Mouse (Mus musculus): ENCODE data around the gene Hist1h4b. TPM values are rescaled to one million over a fixed set of nuclear protein-coding genes. Genes with fewer than 3 reads are reported as not detected.
"Not testable (repeated sequence)": the region's sequence is repeated elsewhere in the genome, so short reads cannot be mapped to it uniquely, and the experiment has no call there.

Gene Hist1h4b
- polyA plus RNA-seq, 1 experiment from 2014 or later: 7.1 TPM

DNA sequence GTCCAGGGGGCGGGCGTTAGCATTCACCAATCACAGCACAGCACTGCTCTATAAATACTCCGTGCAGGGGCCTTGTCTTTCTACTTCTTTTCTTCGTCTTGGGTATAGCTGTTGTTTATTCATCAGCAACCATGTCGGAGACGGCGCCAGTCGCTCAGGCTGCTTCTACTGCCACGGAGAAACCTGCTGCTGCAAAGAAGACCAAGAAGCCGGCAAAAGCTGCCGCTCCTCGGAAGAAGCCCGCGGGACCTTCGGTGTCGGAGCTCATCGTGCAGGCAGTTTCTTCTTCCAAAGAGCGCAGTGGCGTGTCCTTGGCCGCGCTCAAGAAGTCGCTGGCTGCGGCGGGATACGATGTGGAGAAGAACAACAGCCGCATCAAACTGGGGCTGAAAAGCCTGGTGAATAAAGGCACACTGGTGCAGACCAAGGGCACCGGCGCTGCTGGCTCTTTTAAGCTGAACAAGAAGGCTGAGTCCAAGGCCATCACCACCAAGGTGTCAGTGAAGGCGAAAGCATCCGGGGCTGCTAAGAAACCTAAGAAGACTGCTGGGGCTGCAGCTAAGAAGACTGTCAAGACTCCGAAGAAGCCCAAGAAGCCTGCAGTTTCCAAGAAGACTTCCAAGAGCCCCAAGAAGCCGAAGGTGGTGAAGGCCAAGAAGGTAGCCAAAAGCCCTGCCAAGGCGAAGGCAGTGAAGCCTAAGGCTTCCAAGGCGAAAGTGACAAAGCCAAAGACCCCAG is 6.9 kb downstream of the Hist1h4b start, which contains the start of gene Hist1h1a:
Gene Hist1h1a, plus strand, starts transcription at position 81 of the 738 bp plus-strand sequence.
- H3K27ac ChIP-seq (replicated peaks): peak within 1 kb of the TSS; percentile 92
- 3% methylated on average over 34 of the region's 34 CpGs for WGBS

DNA sequence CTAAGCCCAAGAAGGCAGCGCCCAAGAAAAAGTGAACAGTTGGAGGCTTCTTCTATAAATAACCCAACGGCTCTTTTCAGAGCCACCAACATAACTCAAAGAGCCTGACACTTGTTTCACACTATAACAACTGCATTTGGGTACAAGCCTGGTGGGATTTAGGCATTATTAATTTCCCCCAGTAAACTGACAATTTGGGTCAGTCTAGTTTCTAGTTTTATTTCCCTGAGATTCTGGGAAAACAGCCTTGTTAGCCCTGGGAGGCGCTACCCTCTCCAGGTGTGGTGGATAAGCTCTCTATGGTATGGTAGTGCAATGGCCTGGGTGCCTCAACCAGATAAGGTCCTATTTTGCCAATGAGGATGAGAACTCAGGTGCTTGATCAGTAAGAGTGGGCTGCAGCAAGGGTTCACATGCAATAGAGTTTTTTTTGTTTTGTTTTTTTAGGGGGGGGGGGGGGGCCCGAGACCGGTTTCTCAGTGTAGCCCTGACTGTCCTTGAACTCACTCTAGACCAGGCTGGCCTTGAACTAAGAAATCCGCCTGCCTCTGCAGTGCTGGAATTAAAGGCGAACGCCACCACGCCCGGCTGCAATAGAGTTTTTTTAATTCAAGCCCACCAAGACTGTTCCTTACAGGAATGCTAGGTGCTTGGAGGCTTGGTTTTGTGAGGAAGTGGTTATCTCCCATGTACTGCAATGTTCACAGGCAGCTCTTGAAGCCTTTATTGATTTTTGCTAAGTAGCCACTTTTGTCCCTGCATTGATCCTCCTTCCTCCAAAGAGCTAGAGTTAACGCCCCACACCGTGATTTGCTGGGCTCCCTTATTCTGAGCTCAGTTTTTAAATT is 7.7 kb downstream of the Hist1h4b start:
- H3K27me3 ChIP-seq (replicated peaks; ENCODE audit: low read depth, poor library complexity, severe bottlenecking): no peaks in the 10 kb centered on the region
- H3K27ac ChIP-seq (replicated peaks): peak overlapping the region; percentile 92
- peak overlapping the region; percentile 70 for H3K4me3 ChIP-seq
- H3K36me3 ChIP-seq (replicated peaks): no peaks in the 10 kb centered on the region
- 35% methylated on average over 12 of the region's 12 CpGs for WGBS
- no peaks in the 10 kb centered on the region for H3K9me3 ChIP-seq
- DNase-seq (ENCODE audit: low spot score): peak; percentile 43
- peaks cover 33% of the 10 kb centered on the region for H3K4me1 ChIP-seq

More for the DNA sequence above, 6.9 kb downstream of the Hist1h4b start, which contains the start of gene Hist1h1a:
- Histone ChIP-seq H3K27me3 (replicated peaks; ENCODE audit: low read depth, poor library complexity, severe bottlenecking) (no peaks in the 10 kb centered on the region), H3K9me3 (no peaks in the 10 kb centered on the region), H3K4me1 (peaks cover 36% of the 10 kb centered on the region), H3K36me3 (replicated peaks) (no peaks in the 10 kb centered on the region), H3K4me3 (peak within 1 kb of the TSS; percentile 70)
- DNase-seq (ENCODE audit: low spot score): peak; percentile 94

DNA sequence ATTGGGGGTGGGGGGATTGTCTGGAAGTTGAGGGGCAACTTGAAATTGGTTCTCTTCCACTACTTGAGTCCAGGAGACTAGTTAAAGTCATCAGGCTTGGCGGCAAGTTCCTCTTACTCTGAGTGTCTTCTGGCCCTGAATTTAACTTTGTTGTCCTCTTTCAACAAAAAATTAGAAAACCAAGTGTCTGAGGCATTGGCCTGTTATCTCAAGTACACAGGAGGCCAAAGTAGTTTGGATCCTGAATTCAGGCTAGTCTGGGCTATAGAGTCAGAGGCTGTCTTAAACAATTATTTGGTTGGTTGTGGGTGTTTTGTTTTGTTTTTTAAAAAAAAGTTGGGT is 8.3 kb downstream of the Hist1h4b start:
- peak overlapping the region; percentile 70 for H3K4me3 ChIP-seq
- DNase-seq (ENCODE audit: low spot score): no peak
- H3K27me3 ChIP-seq (replicated peaks; ENCODE audit: low read depth, poor library complexity, severe bottlenecking): no peaks in the 10 kb centered on the region
- H3K4me1 ChIP-seq: peaks cover 28% of the 10 kb centered on the region
- no peaks in the 10 kb centered on the region for H3K36me3 ChIP-seq (replicated peaks)
- 67% methylated on average over 1 of the region's 1 CpGs for WGBS
- H3K27ac ChIP-seq (replicated peaks): peak overlapping the region; percentile 92; the same call in 1 of the 2 replicates
- H3K9me3 ChIP-seq: no peaks in the 10 kb centered on the region

DNA sequence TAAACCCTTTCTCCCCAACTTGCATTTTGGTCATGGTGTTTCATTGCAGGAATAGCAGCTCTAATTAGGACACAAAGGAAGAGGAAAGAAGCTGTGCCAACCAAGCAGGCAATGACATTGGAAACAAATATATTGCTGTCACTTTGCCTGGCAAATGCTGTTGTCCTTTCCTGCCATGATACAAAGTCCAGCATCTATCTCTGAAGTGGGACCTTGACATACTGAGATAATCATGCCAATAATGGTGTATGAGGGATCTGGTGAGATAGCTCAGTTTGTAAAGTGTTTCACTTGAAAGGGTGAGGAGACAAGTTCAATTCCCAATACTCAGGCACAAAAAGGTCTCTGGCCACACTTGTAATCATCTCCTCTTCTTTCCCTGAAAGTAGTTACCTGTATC is 10.0 kb downstream of the Hist1h4b start:
- Histone ChIP-seq H3K27me3 (replicated peaks; ENCODE audit: low read depth, poor library complexity, severe bottlenecking) (no peaks in the 10 kb centered on the region), H3K4me1 (peaks cover 28% of the 10 kb centered on the region), H3K27ac (replicated peaks) (no peak overlapping the region), H3K36me3 (replicated peaks) (no peaks in the 10 kb centered on the region), H3K9me3 (no peaks in the 10 kb centered on the region), H3K4me3 (no peak overlapping the region)
- DNase-seq (ENCODE audit: low spot score): no peak

DNA sequence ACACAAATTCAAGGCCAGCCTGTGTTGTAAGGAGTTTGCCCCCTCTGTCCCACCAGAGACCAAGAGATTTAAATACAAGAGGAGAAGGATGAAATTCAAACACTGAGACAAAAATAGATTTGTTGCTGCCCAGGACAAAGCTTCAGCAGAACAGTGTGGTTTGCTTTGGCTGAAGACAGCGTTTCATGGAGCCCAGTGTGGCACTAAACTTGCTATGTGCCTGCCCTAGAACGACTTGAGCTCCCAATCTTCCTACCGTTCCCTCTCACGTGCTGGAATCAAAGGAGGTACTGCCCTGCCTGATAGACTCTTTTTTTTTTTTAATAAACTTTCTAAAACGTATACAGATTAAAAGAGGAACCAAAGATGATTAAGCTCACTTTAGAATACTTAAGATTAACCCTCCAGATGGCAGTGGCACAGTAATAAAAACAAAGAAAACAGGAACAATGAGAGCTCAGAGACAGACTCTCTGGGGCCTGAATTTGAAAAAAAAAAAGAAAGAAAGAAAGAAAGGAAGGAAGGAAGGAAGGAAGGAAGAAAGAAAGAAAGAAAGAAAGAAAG is 12.1 kb downstream of the Hist1h4b start:
- DNase-seq (ENCODE audit: low spot score): no peak
- Histone ChIP-seq H3K4me3 (no peak overlapping the region), H3K36me3 (replicated peaks) (no peaks in the 10 kb centered on the region), H3K27me3 (replicated peaks; ENCODE audit: low read depth, poor library complexity, severe bottlenecking) (no peaks in the 10 kb centered on the region), H3K27ac (replicated peaks) (no peak overlapping the region), H3K4me1 (peaks cover 23% of the 10 kb centered on the region), H3K9me3 (no peaks in the 10 kb centered on the region)
- WGBS: 51% methylated on average over 5 of the region's 5 CpGs

DNA sequence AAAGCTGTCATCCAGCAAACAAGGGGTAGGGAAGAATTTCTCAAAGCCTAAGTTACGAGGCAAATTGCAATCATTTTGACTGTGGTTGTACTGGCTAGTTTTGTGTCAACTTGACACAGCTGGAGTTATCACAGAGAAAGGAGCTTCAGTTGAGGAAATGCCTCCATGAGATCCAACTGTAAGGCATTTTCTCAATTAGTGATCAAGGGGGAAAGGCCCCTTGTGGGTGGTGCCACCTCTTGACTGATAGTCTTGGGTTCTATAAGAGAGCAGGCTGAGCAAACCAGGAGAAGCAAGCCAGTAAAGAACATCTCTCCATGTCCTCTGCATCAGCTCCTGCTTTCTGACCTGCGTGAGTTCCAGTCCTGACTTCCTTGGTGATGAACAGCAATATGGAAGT is 12.8 kb downstream of the Hist1h4b start, which contains the start of gene Trim38:
Gene Trim38, plus strand, starts transcription at position 301 of the 400 bp plus-strand sequence.
- not testable (repeated sequence) for H3K36me3 ChIP-seq (replicated peaks); H3K9me3 ChIP-seq; H3K4me3 ChIP-seq; DNase-seq (ENCODE audit: low spot score); H3K27ac ChIP-seq (replicated peaks); H3K27me3 ChIP-seq (replicated peaks; ENCODE audit: low read depth, poor library complexity, severe bottlenecking)
- whole genome bisulfite sequencing: 84% methylated on average over 2 of the region's 2 CpGs
- peaks cover 16% of the 10 kb centered on the region for H3K4me1 ChIP-seq

DNA sequence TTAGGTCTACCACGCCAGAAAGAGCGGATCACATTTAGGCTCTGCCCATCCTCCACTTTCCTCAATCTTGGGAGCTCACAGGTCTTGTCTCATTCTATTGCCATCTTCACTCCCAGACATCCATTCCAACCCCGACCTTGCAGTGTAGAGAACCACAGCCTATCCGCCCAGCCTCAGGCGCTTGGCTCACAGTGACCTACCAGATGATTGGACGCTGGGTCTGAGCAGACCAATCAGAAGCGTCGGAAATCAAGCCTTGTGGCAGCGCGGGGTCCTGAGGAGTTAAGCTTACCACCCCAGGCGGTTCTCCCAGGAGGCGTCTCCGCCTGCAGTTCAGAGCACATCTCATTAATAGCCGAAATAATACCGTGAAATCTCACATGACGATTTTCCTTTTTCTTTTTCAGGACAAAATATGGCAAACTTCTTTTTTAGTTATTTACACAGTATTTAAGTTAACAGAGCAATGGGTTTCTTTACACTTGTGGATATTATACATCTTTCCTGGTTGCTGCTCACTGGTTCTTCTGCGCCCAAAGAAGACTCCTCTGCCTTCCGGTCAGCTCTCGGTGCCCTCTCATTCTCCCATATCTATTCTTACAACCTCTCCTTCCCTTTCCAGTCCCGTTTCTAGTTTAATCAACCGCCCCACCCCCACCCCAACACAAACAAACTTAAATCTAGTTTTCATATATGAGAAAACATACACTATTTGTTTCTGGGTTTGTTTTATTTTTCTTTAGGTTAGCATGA is 15.9 kb downstream of the Hist1h4b start:
- Histone ChIP-seq H3K36me3 (replicated peaks) (no peaks in the 10 kb centered on the region), H3K27me3 (replicated peaks; ENCODE audit: low read depth, poor library complexity, severe bottlenecking) (no peaks in the 10 kb centered on the region), H3K9me3 (no peaks in the 10 kb centered on the region), H3K27ac (replicated peaks) (no peak overlapping the region; the same call in 1 of the 2 replicates), H3K4me3 (peak overlapping the region; percentile 42), H3K4me1 (peaks cover 14% of the 10 kb centered on the region)
- 25% methylated on average over 21 of the region's 21 CpGs for WGBS
- peak; percentile 78 for DNase-seq (ENCODE audit: low spot score)

DNA sequence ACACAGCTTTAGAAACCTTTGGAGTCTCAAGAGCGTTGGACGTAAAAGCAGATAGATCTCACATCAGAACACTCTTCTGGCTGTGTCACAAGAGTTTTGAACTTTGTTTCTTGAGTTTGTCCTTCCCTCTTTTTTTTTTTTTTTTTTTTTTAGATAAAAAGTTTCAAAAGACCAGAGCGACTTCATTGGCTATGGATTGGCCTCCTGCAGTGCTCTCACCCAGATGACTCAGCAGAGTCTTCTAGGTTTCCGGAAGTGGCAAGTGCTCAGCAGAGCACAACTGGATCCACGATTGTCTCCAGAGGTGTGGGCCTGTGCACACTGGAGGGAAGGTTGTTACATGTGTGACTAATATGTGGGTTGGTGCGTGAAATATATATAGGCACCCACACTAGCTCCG is 21.5 kb downstream of the Hist1h4b start:
- no peaks in the 10 kb centered on the region for H3K9me3 ChIP-seq
- H3K4me1 ChIP-seq: no peaks in the 10 kb centered on the region
- no peak for DNase-seq (ENCODE audit: low spot score)
- no peaks in the 10 kb centered on the region for H3K27me3 ChIP-seq (replicated peaks; ENCODE audit: low read depth, poor library complexity, severe bottlenecking)
- H3K4me3 ChIP-seq: no peak overlapping the region
- no peaks in the 10 kb centered on the region for H3K36me3 ChIP-seq (replicated peaks)
- WGBS: 92% methylated on average over 7 of the region's 7 CpGs
- H3K27ac ChIP-seq (replicated peaks): no peak overlapping the region

DNA sequence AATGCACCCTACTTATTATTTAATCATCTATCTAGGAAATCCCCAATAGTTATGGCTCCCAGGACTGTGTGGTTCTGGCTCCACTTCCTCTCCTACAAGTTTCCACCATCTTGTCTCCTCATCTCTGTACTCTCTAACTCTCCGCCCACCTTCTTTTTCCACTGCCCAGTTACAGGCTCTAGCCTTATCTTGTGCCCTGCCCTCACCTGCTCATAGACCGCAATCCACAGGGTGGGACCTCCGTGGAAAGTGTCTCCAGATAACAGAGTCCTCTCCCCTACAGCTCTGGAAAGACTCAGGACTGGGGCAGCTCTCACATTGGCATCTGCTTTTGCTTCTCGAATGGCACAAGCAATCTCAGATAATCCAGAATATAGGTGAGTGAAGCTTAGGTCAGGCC is 22.2 kb downstream of the Hist1h4b start:
- H3K27me3 ChIP-seq (replicated peaks; ENCODE audit: low read depth, poor library complexity, severe bottlenecking): no peaks in the 10 kb centered on the region
- DNase-seq (ENCODE audit: low spot score): no peak
- H3K4me1 ChIP-seq: no peaks in the 10 kb centered on the region
- no peak overlapping the region for H3K27ac ChIP-seq (replicated peaks)
- no peak overlapping the region for H3K4me3 ChIP-seq
- no peaks in the 10 kb centered on the region for H3K36me3 ChIP-seq (replicated peaks)
- WGBS: 90% methylated on average over 4 of the region's 4 CpGs
- no peaks in the 10 kb centered on the region for H3K9me3 ChIP-seq

DNA sequence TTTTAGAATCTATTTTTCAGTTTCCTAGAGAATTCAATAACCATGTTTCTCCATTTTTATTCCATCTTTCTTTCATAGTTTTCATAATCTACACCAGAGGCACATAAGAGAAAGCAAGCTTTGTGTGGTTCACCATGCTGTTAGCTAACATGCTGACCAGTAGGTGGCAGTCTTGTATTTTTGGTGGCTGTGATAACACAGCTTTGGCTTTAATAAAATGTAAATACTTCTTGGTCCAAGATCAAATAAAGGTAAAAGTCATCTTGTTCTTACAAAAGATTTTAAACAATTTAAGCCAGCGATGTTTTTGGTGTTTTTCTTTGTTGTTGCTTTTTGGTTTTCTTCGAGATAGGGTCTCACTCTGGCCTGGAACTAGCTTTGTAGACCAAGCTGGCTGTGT is 35.7 kb downstream of the Hist1h4b start:
- H3K27ac ChIP-seq (replicated peaks): no peak overlapping the region
- no peaks in the 10 kb centered on the region for H3K27me3 ChIP-seq (replicated peaks; ENCODE audit: low read depth, poor library complexity, severe bottlenecking)
- no peak overlapping the region for H3K4me3 ChIP-seq
- H3K4me1 ChIP-seq: 0 out of 2 replicates have a peak, but pooled peaks cover under 1% of the 10 kb centered on the region
- WGBS: 51% methylated on average over 2 of the region's 2 CpGs
- no peaks in the 10 kb centered on the region for H3K9me3 ChIP-seq
- peak; percentile 23 for DNase-seq (ENCODE audit: low spot score)
- H3K36me3 ChIP-seq (replicated peaks): no peaks in the 10 kb centered on the region

DNA sequence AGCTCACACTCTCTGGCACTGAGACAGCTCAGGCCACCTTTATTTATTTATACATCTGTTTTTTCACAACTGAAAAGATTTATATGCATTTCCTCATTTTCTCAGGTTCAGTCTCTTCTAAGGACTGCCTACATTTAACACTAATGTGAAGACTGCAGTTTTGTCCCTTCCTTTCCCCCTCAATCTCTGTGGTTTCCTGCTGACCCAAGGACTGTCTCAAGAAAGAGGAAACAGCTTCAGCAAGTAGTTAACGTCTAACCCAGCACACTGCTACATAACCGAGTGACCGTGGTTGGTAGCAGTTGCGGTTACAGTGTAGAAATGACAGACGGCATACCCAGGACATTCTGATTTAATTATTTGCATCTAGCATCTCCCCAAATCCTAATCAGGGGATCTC is 42.6 kb downstream of the Hist1h4b start:
- peaks cover 21% of the 10 kb centered on the region for H3K4me1 ChIP-seq
- H3K27ac ChIP-seq (replicated peaks): no peak overlapping the region
- no peak overlapping the region for H3K4me3 ChIP-seq
- H3K27me3 ChIP-seq (replicated peaks; ENCODE audit: low read depth, poor library complexity, severe bottlenecking): no peaks in the 10 kb centered on the region
- DNase-seq (ENCODE audit: low spot score): no peak
- no peaks in the 10 kb centered on the region for H3K9me3 ChIP-seq
- no peaks in the 10 kb centered on the region for H3K36me3 ChIP-seq (replicated peaks)
- 77% methylated on average over 5 of the region's 5 CpGs for WGBS

DNA sequence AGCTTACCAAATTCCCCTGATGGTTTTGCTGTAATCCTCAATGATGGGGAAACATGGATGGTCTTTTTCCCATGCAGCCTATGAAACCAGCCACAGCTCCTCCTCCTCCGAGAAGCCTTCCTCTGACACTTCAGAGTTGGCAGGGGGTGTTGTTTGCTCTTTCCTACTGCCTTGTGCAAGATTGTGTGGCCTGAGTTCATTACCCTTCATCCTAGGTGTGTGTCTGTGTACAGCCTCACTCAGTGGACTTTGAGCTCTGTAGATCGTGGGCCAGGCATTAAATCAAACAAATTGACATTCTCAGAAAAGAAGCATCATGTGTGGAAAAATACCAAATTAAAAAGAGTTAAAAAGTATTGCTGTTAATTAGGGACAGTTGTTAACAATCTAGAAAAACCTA is 47.7 kb downstream of the Hist1h4b start:
- Histone ChIP-seq H3K4me1 (0 out of 2 replicates have a peak, but pooled peaks cover 4% of the 10 kb centered on the region), H3K9me3 (no peaks in the 10 kb centered on the region), H3K4me3 (no peak overlapping the region), H3K27me3 (replicated peaks; ENCODE audit: low read depth, poor library complexity, severe bottlenecking) (no peaks in the 10 kb centered on the region), H3K27ac (replicated peaks) (no peak overlapping the region), H3K36me3 (replicated peaks) (no peaks in the 10 kb centered on the region)
- DNase-seq (ENCODE audit: low spot score): no peak
- WGBS: 82% methylated on average over 2 of the region's 2 CpGs

Measured in embryonic facial prominence, embryonic 10.5 days (tissue).